Mouse (Mus musculus) midbrain, embryonic 12.5 days (tissue): ENCODE measurements at regions not wholly inside any gene's neighbourhood (a gene's known extent, or its start where the extent isn't known, plus 50 kb on each side); places are given as distances from the start of the nearest gene placed in this dataset.

Source experiments
- ATAC-seq: fragments of 200-750 bp; cut with Nextera tagmentation; 2 replicates; pipeline ENCODE4 v1.8.0; 2017; ENCODE audit warnings: low read depth, moderate TSS enrichment, moderate library complexity; ENCODE audit not compliant: low FRiP score
- H3K27ac ChIP-seq: fragments of 300-500 bp; sonication (generic); replicated peaks from 2 replicates; pipeline ENCODE4 v1.5.1; 2016; ENCODE audit warnings: mild to moderate bottlenecking
- H3K27me3 ChIP-seq: fragments of 300-500 bp; sonication (generic); 2 replicates; pipeline ENCODE4 v1.6.1; 2016; ENCODE audit warnings: mild to moderate bottlenecking
- H3K36me3 ChIP-seq: fragments of 300-500 bp; sonication (generic); 2 replicates; pipeline ENCODE4 v1.6.1; 2016
- H3K4me1 ChIP-seq: fragments of 300-500 bp; sonication (generic); 2 replicates; pipeline ENCODE4 v1.6.1; 2016
- H3K4me2 ChIP-seq: fragments of 300-500 bp; sonication (generic); replicated peaks from 2 replicates; pipeline ENCODE4 v1.6.1; 2016; ENCODE audit warnings: mild to moderate bottlenecking, moderate library complexity
- H3K4me3 ChIP-seq: fragments of 300-500 bp; sonication (generic); 2 replicates; pipeline ENCODE4 v1.5.1; 2016; ENCODE audit warnings: mild to moderate bottlenecking
- H3K9ac ChIP-seq: fragments of 300-500 bp; sonication (generic); replicated peaks from 2 replicates; pipeline ENCODE4 v1.6.1; 2016; ENCODE audit warnings: mild to moderate bottlenecking, moderate library complexity
- H3K9me3 ChIP-seq: fragments of 300-500 bp; sonication (generic); 2 replicates; pipeline ENCODE4 v1.6.1; 2016; ENCODE audit warnings: mild to moderate bottlenecking
- WGBS: fragments of 180-500 bp; shearing (Covaris S2); methylation state at CpG from one replicate; pipeline ENCODE4 v1.1.7; 2016; 5-methylcytosine and 5-hydroxymethylcytosine counted together

DNA sequence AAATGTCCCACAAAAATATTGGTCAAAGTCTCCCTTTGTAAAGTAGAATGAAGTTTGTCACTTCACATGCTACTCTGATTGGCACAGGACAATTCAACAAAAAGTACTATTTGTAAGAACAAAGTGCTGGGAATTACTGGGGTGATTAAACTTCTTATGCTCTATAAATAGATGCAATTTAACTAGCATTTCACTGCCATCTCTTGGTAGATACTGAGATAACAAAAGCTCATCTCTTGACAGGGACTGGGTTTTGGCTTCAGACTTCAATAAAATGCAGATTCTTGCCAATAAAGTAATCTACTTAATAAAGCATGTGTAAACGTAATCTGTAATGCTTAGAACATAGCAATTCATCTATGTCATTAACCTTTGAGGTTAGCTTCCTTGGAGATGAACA, 56.5 kb upstream of the Setmar start:
- Histone ChIP-seq H3K4me2 (no peak overlapping the region), H3K9ac (no peak overlapping the region), H3K36me3 (no peaks in the 10 kb centered on the region), H3K27me3 (no peaks in the 10 kb centered on the region), H3K27ac (no peak overlapping the region), H3K4me3 (no peak overlapping the region), H3K4me1 (no peaks in the 10 kb centered on the region), H3K9me3 (0 out of 2 replicates have a peak, but pooled peaks cover 3% of the 10 kb centered on the region)
- ATAC-seq, result no peak
- WGBS, result 59% methylated on average over 1 of the region's 1 CpGs
